Mouse (Mus musculus): ENCODE measurements around the gene Gm7879. TPM values are rescaled to one million over a fixed set of nuclear protein-coding genes. Genes with fewer than 3 reads are reported as not detected.
A peak's percentile ranks its signal among the peaks of the same experiment; 100 is the strongest.
"Not testable (repeated sequence)": the region's sequence is repeated elsewhere in the genome, so short reads cannot be mapped to it uniquely, and the experiment has no call there.

The Gm7879 gene
- 10 to 100 TPM in 1 of 2 experiments, 1 to 10 TPM in 1; 8.8 to 11.2 TPM for total RNA-seq (2021)

- DNase-seq = not testable (repeated sequence)
Observed at GRCm38 (mm10) chr5:43912844-43913243, at the start of gene Gm7879. Gm7879 (plus strand) TSS chr5:43913144.

DNA sequence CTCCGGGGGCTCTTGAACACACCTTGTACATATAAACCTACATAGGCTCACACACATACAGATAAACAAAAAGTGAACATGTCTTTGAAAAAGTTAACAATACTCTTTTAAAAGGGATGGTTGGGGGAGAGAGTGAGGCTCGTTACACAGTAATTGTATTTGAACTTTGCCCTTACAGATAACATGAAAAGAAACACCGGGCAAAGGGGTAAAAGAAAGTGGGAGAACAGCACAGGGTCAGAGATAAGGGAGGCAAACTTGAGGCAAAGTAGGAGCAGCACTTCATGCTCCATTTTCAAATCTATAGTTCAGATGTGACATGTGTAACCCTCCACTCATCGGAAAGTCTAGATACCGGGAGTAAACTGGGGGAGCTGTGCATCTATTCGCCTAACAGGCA is 49.3 kb upstream of the Gm7879 start:
- no peak for DNase-seq

DNA sequence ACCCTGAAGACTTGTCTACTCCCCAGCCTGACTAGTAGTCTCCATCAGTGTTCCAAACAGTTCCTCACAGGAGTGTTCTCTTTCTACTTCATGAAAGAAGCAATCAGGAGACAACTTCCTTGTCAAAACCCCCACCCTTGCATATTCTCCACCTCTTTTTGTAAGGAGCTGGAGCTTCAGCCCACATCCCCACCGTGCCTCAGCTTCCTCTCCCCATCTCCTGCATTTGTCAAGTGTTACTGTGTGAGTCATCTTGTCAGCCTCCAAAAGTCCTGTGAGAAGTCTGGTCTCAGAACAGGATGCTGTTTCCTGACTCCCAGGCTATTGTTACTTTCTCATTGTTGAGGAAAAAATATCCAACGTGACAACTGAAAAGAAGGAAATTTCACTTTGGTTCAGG is 47.6 kb upstream of the Gm7879 start:
- no peak for DNase-seq

- DNase-seq = no peak
Observed at GRCm38 (mm10) chr5:43868253-43868652, 44.7 kb upstream of the Gm7879 start, which contains the start of gene Cd38. Cd38 (plus strand) TSS chr5:43868553.

GRCm38 (mm10) chr5:43868711-43869600 is 44.0 kb upstream of the Gm7879 start:
- DNase-seq = peak; percentile 44

DNA sequence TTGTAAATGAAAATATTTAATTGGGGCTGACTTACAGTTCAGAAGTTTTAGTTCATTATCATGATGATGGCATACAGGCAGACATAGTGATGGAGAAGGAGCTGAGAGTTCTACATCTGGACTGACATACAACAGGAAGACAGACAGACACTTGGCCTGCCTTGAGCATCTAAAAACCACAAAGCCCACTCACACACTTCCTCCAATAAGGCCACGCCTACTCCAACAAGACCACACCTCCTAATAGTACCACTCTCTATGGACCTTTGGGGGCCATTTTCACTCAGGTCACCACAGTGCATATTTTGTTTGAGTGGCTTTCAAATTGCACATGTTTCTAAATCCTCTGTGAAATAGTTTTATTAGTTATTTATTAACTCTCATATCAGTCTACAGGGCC is 41.1 kb upstream of the Gm7879 start:
- DNase-seq = no peak

- no peak for DNase-seq
Observed at GRCm38 (mm10) chr5:43872652-43873051, 40.3 kb upstream of the Gm7879 start.

- DNase-seq = no peak
Observed at GRCm38 (mm10) chr5:43882034-43882433, 30.9 kb upstream of the Gm7879 start.

DNA sequence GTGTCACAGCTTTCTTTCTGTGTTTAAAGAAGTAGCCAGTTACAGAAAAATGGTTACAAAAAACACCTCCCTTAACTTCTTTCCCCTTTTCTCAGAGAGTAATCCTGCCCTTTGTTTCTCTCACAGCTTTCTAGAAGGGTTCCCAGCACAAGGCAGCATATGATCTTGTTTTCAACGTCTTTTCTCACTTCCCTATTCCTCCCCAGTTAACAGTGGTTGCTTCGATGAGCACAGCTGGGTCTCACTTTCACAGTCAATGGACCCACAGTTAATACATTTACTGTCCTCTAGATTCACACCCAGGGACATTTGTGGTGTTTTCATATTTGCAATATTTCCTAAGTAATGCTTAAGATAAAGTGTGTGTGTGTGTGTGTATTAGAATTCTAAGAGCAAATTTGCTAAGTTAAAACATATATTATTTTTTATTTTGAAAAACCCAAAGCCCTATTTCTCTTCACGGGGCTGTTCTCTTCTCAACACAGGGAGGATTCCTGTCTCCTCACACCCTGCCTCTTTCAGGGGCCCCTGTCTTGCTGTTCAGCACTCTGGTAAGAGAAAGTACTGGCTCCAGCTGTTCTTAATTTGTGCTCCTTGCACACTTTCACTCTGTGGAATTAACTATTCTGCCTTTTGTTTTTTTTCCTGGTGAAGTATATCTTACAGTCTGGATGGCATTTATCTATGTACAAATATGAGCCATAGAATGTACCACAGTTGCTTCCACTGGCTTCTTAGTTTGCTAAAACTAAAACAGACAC is 27.7 kb upstream of the Gm7879 start:
- no peak for DNase-seq

GRCm38 (mm10) chr5:43892386-43892785 is 20.6 kb upstream of the Gm7879 start:
- peak; percentile 40 for DNase-seq

DNA sequence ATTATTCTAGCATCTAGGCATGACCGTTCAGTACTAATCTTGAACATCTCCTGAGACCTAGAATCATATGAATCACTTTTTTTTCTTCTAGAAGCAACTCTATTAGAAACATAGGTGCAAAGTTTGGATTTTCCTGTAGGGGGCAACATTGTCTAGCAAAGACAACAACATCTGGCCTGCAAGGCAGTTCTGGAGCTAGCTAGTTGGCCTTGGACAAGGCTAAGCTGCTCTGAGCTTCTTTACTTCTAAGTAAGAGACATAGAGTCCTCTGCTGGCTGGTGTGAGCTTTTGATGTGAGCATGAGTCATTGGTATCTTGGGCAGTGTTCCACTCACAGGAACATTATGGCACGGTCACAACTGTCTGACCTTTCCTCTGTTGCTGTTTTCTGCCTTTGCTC is 18.8 kb upstream of the Gm7879 start:
- DNase-seq = peak; percentile 32

DNA sequence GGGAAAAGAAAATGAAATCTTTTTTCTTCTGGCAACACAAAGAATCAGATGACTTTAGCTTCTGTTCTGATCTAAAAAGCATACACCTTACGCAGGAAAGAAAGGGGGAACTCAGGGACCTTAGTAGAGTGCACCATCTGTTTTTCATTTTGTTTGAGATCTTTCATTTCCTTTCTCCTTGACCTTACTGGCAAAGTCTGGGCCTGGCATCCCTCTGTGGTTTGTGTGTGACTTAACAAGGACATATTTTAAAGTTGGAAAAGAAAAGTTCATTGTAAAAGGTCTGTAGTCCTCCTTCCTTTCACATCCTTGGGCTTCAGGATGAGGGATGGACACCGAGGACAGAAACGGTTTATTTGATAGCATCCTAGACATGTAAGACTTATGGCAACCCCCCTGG is 17.0 kb upstream of the Gm7879 start:
- DNase-seq = no peak

DNA sequence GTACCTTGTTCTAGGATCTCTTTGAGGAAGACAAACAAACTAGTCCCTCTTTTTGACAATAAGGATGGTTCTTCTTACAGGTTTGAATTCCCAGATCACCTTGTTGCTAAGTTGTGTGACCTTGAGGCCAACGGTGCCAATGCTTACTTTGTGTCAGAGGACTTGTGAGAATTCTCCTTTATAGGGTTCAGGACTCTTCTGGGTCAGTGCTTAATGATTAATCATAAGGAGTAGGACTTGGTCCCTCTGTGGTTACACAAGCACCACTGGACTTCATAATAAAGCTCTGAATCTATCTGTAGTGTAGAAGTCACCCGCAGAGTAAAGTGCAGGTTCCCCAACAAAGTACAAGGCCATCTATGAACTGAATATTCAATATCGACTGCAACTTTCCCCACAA is 8.3 kb upstream of the Gm7879 start:
- no peak for DNase-seq

GRCm38 (mm10) chr5:43909213-43909612 is 3.7 kb upstream of the Gm7879 start:
- no peak for DNase-seq

DNA sequence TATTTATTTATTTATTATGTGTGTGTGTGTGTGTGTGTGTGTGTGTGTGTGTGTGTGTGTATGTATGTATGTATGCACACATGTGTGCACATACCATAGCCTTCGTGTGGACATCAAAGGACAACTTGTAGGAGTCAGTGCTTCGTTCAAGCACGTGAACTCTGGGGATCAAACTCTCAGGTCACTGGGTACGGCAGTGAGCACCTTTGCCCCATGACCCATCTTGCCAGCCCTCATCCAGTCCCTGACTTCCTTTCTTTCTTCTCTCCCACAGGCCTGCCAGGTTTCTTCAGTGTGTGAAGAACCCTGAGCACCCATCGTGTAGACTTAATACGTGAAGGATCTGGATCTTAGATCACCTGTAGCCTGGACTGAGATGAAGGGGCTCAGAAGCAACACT is 2.9 kb upstream of the Gm7879 start:
- no peak for DNase-seq

DNA sequence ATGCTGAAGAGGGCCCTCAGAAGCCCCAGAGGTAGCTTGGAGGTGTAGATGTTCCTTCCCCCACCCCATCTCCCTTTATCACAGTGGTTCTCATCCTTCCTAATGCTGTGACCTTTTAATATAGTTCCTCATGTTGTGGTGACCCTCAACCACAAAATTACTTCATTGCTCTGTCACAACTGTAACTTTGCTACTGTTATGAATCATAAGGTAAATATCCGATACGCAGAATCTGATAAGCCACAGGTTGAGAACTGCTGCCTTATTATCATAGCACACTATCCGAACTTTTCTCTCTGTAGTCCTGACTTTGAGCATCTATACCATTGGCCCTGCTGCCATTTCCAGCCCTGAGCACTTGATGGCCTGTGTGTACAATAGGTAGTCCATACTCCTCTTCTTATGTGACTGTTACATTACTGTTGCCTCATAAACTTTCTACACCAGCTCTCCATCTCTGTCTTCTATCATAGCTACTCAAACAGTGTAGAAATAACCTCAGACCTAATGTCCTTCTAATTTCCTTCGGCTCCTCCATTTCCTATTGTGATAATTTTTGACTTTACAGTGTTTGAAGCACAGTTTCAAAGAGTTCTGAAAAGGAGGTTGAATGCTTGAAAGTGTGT is 2.4 kb downstream of the Gm7879 start:
- no peak for DNase-seq

GRCm38 (mm10) chr5:43921877-43922276 is 8.9 kb downstream of the Gm7879 start:
- DNase-seq = no peak

GRCm38 (mm10) chr5:43923933-43924332 is 11.0 kb downstream of the Gm7879 start:
- DNase-seq = peak; percentile 72

DNA sequence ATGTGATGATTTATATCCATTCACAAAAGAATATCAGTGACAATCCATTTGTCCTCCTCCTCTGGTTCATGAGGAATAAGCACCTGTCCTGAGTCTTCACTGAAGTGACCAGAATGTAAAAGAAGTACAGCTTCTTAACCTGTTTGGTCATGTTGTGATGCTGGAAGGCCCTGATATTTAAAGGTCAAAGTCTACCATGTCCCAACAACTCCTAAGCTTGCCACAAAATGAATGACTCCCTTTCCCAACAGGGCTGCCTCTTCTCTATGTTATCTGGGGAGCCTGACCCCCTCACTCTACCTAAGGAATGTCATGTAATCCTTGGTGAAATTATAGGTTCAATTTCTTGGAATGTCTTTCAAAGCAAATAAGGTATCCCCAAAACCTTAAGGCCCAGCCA is 14.8 kb downstream of the Gm7879 start:
- no peak for DNase-seq

DNA sequence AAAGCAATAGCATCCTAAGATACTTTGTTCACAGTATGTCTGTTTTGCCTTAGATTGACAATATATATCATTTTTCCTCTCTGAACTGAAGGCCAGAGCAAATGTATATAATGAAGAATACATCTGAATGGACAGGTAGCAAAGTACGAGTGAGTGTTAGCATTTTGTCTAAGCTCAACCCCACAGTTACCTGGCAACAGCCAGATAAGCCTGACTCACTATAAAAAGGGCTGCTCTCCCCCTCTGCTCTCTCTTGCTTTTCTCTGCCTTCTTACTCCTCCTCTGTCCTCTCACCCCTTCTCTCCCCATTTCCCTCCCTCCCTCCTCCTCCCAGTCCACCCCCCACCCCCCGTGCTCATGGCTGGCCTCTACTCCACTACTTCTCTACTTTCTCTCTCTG is 20.3 kb downstream of the Gm7879 start:
- DNase-seq = no peak

GRCm38 (mm10) chr5:43947330-43947977 is 34.5 kb downstream of the Gm7879 start:
- no peak for DNase-seq

DNA sequence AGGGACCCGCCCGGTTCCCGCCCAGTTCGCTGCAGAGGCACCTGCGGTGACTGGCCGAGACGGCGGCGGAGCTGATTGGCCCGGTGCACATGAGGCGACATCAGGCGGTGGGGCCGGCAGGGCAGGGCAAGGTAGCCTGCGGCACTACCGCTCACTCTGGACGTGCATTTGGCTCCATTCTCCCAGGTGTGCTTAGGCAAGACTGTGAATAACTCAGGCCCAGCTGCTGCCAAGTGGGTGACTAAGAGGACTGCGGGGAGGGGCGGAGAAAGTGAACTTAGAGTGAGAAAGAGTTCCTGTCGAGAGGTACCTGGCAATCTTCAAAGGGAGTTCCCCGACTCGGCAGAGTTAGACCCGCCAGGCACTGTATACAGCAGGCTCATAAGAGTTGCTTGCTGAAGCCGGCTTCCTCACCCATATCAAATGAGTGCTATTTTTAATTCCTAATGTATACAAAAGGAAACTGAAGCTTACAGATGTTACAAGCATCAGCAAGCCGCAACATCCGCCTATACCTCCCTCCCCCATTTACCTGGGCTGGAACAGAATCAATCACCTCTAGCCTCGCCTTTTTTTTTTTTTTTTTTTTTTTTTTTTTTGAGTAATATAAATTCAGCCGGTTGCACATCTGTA is 35.3 kb downstream of the Gm7879 start:
- peak; percentile 51 for DNase-seq

Measured in heart, postnatal 4 days (tissue).